Mouse (Mus musculus) hindbrain, embryonic 13.5 days (tissue): ENCODE data around the gene Mitd1. TPM values are rescaled to one million over a fixed set of nuclear protein-coding genes. Genes with fewer than 3 reads are reported as not detected.
A peak's percentile ranks its signal among the peaks of the same experiment; 100 is the strongest.

Experiments
- ATAC-seq: fragments of 200-750 bp; cut with Nextera tagmentation; 2 replicates; pipeline ENCODE4 v1.8.0; 2017; ENCODE audit warnings: moderate TSS enrichment; ENCODE audit not compliant: low FRiP score
- H3K27ac ChIP-seq: fragments of 300-500 bp; sonication (generic); 2 replicates; pipeline ENCODE4 v1.5.1; 2015; ENCODE audit warnings: inconsistent platforms, mild to moderate bottlenecking, moderate library complexity
- H3K27me3 ChIP-seq: fragments of 300-500 bp; sonication (generic); 2 replicates; pipeline ENCODE4 v1.6.1; 2015; ENCODE audit warnings: mild to moderate bottlenecking, inconsistent platforms
- H3K36me3 ChIP-seq: fragments of 300-500 bp; sonication (generic); 2 replicates; pipeline ENCODE4 v1.6.1; 2015; ENCODE audit warnings: mild to moderate bottlenecking, inconsistent platforms
- H3K4me1 ChIP-seq: fragments of 300-500 bp; sonication (generic); replicated peaks from 2 replicates; pipeline ENCODE4 v1.6.1; 2015; ENCODE audit warnings: inconsistent platforms
- H3K4me2 ChIP-seq: fragments of 300-500 bp; sonication (generic); 2 replicates; pipeline ENCODE4 v1.6.1; 2015; ENCODE audit warnings: inconsistent platforms, mild to moderate bottlenecking, moderate library complexity
- H3K4me3 ChIP-seq: fragments of 300-500 bp; sonication (generic); 2 replicates; pipeline ENCODE4 v1.5.1; 2015; ENCODE audit warnings: mild to moderate bottlenecking, inconsistent platforms
- H3K9ac ChIP-seq: fragments of 300-500 bp; sonication (generic); 2 replicates; pipeline ENCODE4 v1.6.1; 2015; ENCODE audit warnings: mild to moderate bottlenecking, inconsistent platforms
- H3K9me3 ChIP-seq: fragments of 300-500 bp; sonication (generic); 2 replicates; pipeline ENCODE4 v1.6.1; 2016; ENCODE audit warnings: inconsistent platforms
- WGBS: fragments of 180-500 bp; shearing (Covaris S2); methylation state at CpG from one replicate; pipeline ENCODE4 v1.1.7; 2015; 5-methylcytosine and 5-hydroxymethylcytosine counted together
- polyA plus RNA-seq: library from polyadenylated mRNA; unstranded; fragments of >200 nt; fragmentation: Nextera tagmentation; extraction: Ambion mirVana; gene quantifications from 2 replicates; pipeline ENCODE4 v1.2.1, GENCODE M21; 2015

Gene Mitd1
- polyA plus RNA-seq: 18.3 and 19.3 TPM in 2 replicates

GRCm38 (mm10) chr1:37890025-37890652, at the start of gene Mitd1, which contains the start of gene Mrpl30:
Gene Mitd1 (minus strand): TSS chr1:37890411.
Gene Mrpl30 (plus strand): TSS chr1:37890477.
- H3K4me1 ChIP-seq: peaks cover 24% of the 10 kb centered on the region
- ATAC-seq: peak; percentile 94
- peak within 1 kb of the TSS; percentile 77 for H3K27ac ChIP-seq
- peaks cover 15% of the 10 kb centered on the region for H3K36me3 ChIP-seq
- no peaks in the 10 kb centered on the region for H3K9me3 ChIP-seq
- H3K27me3 ChIP-seq: no peaks in the 10 kb centered on the region
- under 1% methylated on average over 41 of the region's 41 CpGs for WGBS
- peak within 1 kb of the TSS; percentile 66 for H3K4me3 ChIP-seq
- peak within 1 kb of the TSS; percentile 65 for H3K4me2 ChIP-seq
- peak within 1 kb of the TSS; percentile 77 for H3K9ac ChIP-seq

GRCm38 (mm10) chr1:37931806-37932205, 41.6 kb upstream of the Mitd1 start:
- WGBS: 20% methylated on average over 3 of the region's 3 CpGs
- Histone ChIP-seq H3K4me3 (no peak overlapping the region), H3K9me3 (no peaks in the 10 kb centered on the region), H3K4me2 (no peak overlapping the region), H3K27me3 (no peaks in the 10 kb centered on the region), H3K9ac (no peak overlapping the region), H3K36me3 (no peaks in the 10 kb centered on the region), H3K4me1 (no peaks in the 10 kb centered on the region), H3K27ac (no peak overlapping the region)
- ATAC-seq: no peak

DNA sequence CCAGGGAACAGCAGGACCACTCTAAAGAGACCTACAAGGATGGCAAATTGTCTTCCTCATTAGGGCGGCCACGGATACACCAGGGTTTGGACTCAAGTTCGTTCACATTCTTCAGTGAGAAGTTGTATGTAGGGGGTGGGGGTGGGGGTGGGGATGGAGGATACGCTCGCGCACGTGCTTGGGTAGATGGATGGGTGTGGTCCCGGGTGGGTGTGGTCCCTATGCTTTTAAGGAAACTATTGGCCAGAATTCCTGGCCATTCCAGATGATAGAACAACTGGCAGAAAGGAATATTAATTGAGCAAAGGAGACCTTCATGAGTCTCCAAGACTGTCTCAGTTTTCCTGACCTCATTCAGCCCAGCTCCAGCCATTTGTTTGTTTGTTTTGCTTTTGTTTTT, 35.8 kb upstream of the Mitd1 start:
- H3K9ac ChIP-seq: no peak overlapping the region
- no peaks in the 10 kb centered on the region for H3K27me3 ChIP-seq
- no peak overlapping the region for H3K4me3 ChIP-seq
- H3K4me1 ChIP-seq: no peaks in the 10 kb centered on the region
- no peak overlapping the region for H3K4me2 ChIP-seq
- 86% methylated on average over 8 of the region's 8 CpGs for whole genome bisulfite sequencing
- no peaks in the 10 kb centered on the region for H3K9me3 ChIP-seq
- no peak for ATAC-seq
- H3K27ac ChIP-seq: no peak overlapping the region
- no peaks in the 10 kb centered on the region for H3K36me3 ChIP-seq

GRCm38 (mm10) chr1:37922536-37922935, 32.3 kb upstream of the Mitd1 start:
- H3K9ac ChIP-seq: no peak overlapping the region
- H3K4me2 ChIP-seq: no peak overlapping the region
- WGBS: 51% methylated on average over 8 of the region's 8 CpGs
- H3K36me3 ChIP-seq: no peaks in the 10 kb centered on the region
- no peak overlapping the region for H3K4me3 ChIP-seq
- no peaks in the 10 kb centered on the region for H3K4me1 ChIP-seq
- no peaks in the 10 kb centered on the region for H3K27me3 ChIP-seq
- H3K27ac ChIP-seq: no peak overlapping the region
- H3K9me3 ChIP-seq: no peaks in the 10 kb centered on the region
- no peak for ATAC-seq

- H3K9me3 ChIP-seq: no peaks in the 10 kb centered on the region
- H3K36me3 ChIP-seq: no peaks in the 10 kb centered on the region
- 0 out of 2 replicates have a peak, but pooled peaks cover 3% of the 10 kb centered on the region for H3K27me3 ChIP-seq
- no peak overlapping the region for H3K27ac ChIP-seq
- no peak overlapping the region for H3K4me3 ChIP-seq
- 83% methylated on average over 6 of the region's 6 CpGs for WGBS
- no peak overlapping the region for H3K4me2 ChIP-seq
- no peaks in the 10 kb centered on the region for H3K4me1 ChIP-seq
- H3K9ac ChIP-seq: no peak overlapping the region
- ATAC-seq: no peak
Measured at GRCm38 (mm10) chr1:37918096-37918495, 27.9 kb upstream of the Mitd1 start.

- Histone ChIP-seq H3K27me3 (0 out of 2 replicates have a peak, but pooled peaks cover 3% of the 10 kb centered on the region), H3K9ac (no peak overlapping the region), H3K4me3 (no peak overlapping the region), H3K4me2 (no peak overlapping the region), H3K4me1 (no peaks in the 10 kb centered on the region), H3K9me3 (no peaks in the 10 kb centered on the region), H3K27ac (no peak overlapping the region), H3K36me3 (no peaks in the 10 kb centered on the region)
- no peak for ATAC-seq
- WGBS: 84% methylated on average over 13 of the region's 13 CpGs
Measured at GRCm38 (mm10) chr1:37917666-37918065, 27.5 kb upstream of the Mitd1 start.

GRCm38 (mm10) chr1:37916393-37916792, 26.2 kb upstream of the Mitd1 start, which contains the start of gene Lyg2:
Gene Lyg2 (minus strand): TSS chr1:37916493.
- Histone ChIP-seq H3K4me1 (no peaks in the 10 kb centered on the region), H3K4me3 (no peak within 1 kb of the TSS), H3K27me3 (0 out of 2 replicates have a peak, but pooled peaks cover 3% of the 10 kb centered on the region), H3K4me2 (no peak within 1 kb of the TSS), H3K9me3 (no peaks in the 10 kb centered on the region), H3K9ac (no peak within 1 kb of the TSS), H3K27ac (no peak within 1 kb of the TSS), H3K36me3 (no peaks in the 10 kb centered on the region)
- ATAC-seq: no peak
- WGBS: 83% methylated on average over 5 of the region's 5 CpGs

DNA sequence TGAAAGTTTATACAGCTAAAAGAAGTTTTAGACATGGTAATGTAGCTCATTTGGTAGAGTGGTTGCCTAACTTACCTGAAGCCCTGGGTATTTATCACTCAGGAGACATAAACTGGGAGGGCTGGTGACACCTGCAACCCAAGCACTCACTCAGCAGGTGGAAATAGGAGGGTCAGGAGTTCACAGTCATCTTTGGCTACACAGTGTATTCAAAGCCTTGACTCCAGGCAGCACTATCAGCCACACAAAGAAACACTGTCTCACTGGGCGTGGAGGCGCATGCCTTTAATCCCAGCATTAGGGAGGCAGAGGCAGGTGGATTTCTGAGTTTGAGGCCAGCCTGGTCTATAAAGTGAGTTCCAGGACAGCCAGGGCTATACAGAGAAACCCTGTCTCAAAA, 22.5 kb upstream of the Mitd1 start:
- H3K4me3 ChIP-seq: no peak overlapping the region
- WGBS: 85% methylated on average over 2 of the region's 2 CpGs
- H3K36me3 ChIP-seq: no peaks in the 10 kb centered on the region
- no peaks in the 10 kb centered on the region for H3K9me3 ChIP-seq
- 0 out of 2 replicates have a peak, but pooled peaks cover 3% of the 10 kb centered on the region for H3K27me3 ChIP-seq
- no peak overlapping the region for H3K4me2 ChIP-seq
- no peak overlapping the region for H3K27ac ChIP-seq
- no peaks in the 10 kb centered on the region for H3K4me1 ChIP-seq
- no peak for ATAC-seq
- H3K9ac ChIP-seq: no peak overlapping the region

DNA sequence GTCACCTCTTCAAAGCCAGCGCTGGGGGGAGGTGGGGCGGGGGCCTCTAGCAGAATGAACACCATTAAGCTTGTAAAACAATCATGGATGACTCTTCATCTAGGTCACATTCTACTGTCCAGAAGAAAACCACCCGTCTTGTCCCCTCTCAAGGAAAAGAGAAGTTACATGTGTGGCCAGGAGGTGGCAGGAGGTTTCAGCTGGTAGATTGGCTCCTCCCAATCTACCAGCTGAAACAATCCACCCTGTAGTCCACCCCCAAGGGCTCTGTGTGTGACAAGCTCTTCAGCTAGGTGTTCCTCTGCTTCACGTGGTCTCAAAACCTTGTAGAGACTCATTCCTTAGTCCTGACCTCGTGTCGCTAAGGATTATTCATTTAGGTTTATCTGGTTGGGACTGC, 13.0 kb upstream of the Mitd1 start:
- H3K36me3 ChIP-seq: peaks cover 23% of the 10 kb centered on the region
- no peaks in the 10 kb centered on the region for H3K4me1 ChIP-seq
- no peaks in the 10 kb centered on the region for H3K9me3 ChIP-seq
- 38% methylated on average over 6 of the region's 6 CpGs for WGBS
- H3K4me3 ChIP-seq: no peak overlapping the region
- H3K9ac ChIP-seq: no peak overlapping the region
- no peaks in the 10 kb centered on the region for H3K27me3 ChIP-seq
- ATAC-seq: no peak
- H3K27ac ChIP-seq: no peak overlapping the region
- H3K4me2 ChIP-seq: no peak overlapping the region

DNA sequence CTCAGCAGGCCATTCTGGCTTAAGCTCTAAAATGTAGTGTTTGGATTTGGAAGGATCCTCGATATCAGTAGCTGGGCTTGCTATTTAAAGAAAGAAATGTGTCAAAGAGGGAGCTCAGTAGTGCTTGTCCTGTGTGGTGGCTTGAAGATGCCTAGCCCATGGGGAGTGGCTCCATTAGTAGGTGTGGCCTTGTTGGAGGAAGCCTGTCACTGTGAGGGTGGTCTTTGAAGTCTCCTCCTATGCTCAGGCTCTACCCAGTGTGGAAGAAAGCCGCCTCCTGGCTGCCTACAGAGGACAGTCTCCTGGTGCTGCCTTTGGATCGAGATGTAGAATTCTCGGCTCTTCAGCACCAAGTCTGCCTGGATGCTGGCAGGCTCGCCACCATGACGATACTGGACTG, 10.1 kb upstream of the Mitd1 start:
- Histone ChIP-seq H3K36me3 (peaks cover 51% of the 10 kb centered on the region), H3K9me3 (no peaks in the 10 kb centered on the region), H3K4me2 (no peak overlapping the region), H3K27me3 (no peaks in the 10 kb centered on the region), H3K4me1 (no peaks in the 10 kb centered on the region), H3K9ac (no peak overlapping the region), H3K4me3 (no peak overlapping the region), H3K27ac (no peak overlapping the region)
- ATAC-seq: no peak
- 51% methylated on average over 6 of the region's 6 CpGs for WGBS

DNA sequence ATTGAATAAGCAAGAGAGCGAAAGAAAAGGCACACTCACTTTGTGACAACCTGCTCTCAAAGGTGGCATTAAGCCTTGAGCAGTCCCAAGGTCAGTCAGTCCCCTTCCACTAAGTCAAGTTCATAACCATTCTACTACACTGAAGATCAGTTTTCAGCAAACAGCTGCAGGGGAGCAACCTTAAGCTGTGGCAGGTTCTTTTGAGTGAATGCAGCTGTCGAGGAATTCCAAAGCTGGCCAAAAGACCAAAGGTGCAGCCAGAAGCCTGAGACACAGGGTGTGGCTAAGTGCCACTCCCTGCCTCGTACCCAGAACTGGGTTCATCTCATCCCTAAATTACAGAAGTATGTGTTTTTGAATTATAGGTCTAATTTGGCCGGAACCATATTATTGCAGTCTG, 9.6 kb upstream of the Mitd1 start:
- Histone ChIP-seq H3K9me3 (no peaks in the 10 kb centered on the region), H3K27me3 (no peaks in the 10 kb centered on the region), H3K4me1 (no peaks in the 10 kb centered on the region), H3K9ac (no peak overlapping the region), H3K36me3 (peaks cover 55% of the 10 kb centered on the region), H3K27ac (no peak overlapping the region), H3K4me2 (no peak overlapping the region), H3K4me3 (no peak overlapping the region)
- 74% methylated on average over 4 of the region's 4 CpGs for WGBS
- no peak for ATAC-seq

GRCm38 (mm10) chr1:37894606-37895005, 4.4 kb upstream of the Mitd1 start:
- no peaks in the 10 kb centered on the region for H3K27me3 ChIP-seq
- H3K36me3 ChIP-seq: peaks cover 56% of the 10 kb centered on the region
- H3K4me2 ChIP-seq: no peak overlapping the region
- no peak overlapping the region for H3K4me3 ChIP-seq
- no peak overlapping the region for H3K27ac ChIP-seq
- no peak for ATAC-seq
- H3K9ac ChIP-seq: no peak overlapping the region
- no peaks in the 10 kb centered on the region for H3K9me3 ChIP-seq
- peaks cover 18% of the 10 kb centered on the region for H3K4me1 ChIP-seq

DNA sequence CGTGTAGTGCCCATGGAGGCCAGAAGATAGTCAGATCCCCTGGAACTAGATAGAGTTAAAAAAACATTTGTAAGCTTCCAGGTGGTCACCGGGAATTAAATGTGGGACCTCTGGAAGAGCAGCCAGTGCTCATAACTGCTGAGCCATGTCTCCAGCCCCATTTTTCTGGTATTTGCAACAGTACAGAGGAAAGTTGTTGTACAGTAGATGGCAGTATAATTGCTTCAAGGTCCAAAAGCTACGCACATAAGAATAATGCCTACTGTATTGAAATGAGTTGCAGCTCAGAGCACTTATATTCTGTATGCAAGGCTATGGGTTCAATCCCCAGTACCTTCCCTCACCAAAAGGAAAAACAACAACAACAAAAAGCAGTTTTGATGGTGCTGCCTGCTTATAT, 1.2 kb upstream of the Mitd1 start:
- H3K9ac ChIP-seq: no peak overlapping the region
- H3K36me3 ChIP-seq: peaks cover 27% of the 10 kb centered on the region
- WGBS: 77% methylated on average over 3 of the region's 3 CpGs
- H3K4me1 ChIP-seq: peaks cover 24% of the 10 kb centered on the region
- peak overlapping the region; percentile 65 for H3K4me2 ChIP-seq
- H3K4me3 ChIP-seq: peak overlapping the region; percentile 66
- H3K27ac ChIP-seq: no peak overlapping the region
- H3K9me3 ChIP-seq: no peaks in the 10 kb centered on the region
- no peak for ATAC-seq
- no peaks in the 10 kb centered on the region for H3K27me3 ChIP-seq
